Mouse (Mus musculus) brown adipose tissue, adult 24 weeks (tissue): Measurements from ENCODE around the gene Plscr2. TPM values are rescaled to one million over a fixed set of nuclear protein-coding genes. Genes with fewer than 3 reads are reported as not detected.
"Not testable (repeated sequence)": the region's sequence is repeated elsewhere in the genome, so short reads cannot be mapped to it uniquely, and the experiment has no call there.

ENCODE experiments used
- H3K27ac ChIP-seq: fragments of 200-500 bp; replicated peaks from 2 replicates; pipeline ENCODE4 v1.5.1; 2012; ENCODE audit warnings: low read depth, mild to moderate bottlenecking, low read length
- H3K4me1 ChIP-seq: fragments of 200-500 bp; 2 replicates; pipeline ENCODE4 v1.6.1; 2012; ENCODE audit warnings: low read length, mixed read lengths; ENCODE audit not compliant: control insufficient read depth, insufficient read depth, insufficient read length
- H3K4me3 ChIP-seq: fragments of 200-500 bp; 2 replicates; pipeline ENCODE4 v1.5.1; 2012; ENCODE audit warnings: low read depth, mild to moderate bottlenecking, low read length, moderate library complexity; ENCODE audit not compliant: insufficient read depth
- polyA plus RNA-seq: library from polyadenylated mRNA; stranded (reverse); fragments of >200 nt; gene quantifications from 2 replicates; pipeline ENCODE4 v1.2.4, GENCODE M21; 2012; ENCODE audit not compliant: missing spikeins, insufficient read depth, insufficient read length

Plscr2 gene
- polyA plus RNA-seq, 1 experiment, result 1.8 TPM

DNA sequence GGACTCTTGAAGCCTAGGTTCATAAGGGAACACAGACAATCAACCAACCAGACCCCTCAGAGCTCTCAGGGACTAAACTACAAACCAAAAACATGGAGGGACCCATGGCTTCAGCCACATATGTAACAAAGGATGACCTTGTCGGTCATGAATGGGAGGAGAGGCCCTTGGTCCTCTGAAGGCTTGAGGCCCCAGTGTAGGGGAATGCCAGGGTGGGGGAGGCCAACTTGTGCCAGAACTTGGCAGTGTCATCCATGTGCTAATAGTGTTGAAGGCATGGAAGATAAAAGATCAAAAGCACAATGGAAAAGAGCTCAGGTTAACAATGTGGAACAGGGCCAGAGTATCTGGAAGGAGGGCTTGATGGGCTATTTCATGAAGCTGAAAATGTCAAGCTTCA lies 22.9 kb downstream of the Plscr2 start:
- no peak overlapping the region for H3K4me3 ChIP-seq
- no peaks in the 10 kb centered on the region for H3K4me1 ChIP-seq
- H3K27ac ChIP-seq, result no peak overlapping the region

DNA sequence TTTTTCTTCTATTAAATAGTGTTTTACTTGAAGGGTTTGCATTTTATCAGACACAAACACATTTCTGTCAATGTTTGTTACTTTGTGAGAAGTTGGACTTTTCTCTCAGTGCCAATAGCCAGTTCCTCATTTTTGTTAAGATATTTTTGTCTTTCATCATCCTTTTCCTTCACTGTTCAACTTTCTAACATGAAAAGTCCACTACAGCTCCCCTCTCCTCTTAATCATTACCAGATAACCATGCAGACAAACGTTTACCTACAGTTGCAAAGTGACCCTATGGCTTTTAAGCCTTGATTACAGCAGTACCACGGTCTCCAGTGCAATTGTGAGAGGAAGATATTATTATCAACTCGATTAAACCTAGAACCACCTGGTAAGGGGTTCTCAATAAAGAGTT lies 25.8 kb downstream of the Plscr2 start:
- no peak overlapping the region for H3K4me3 ChIP-seq
- H3K4me1 ChIP-seq, result no peaks in the 10 kb centered on the region
- H3K27ac ChIP-seq, result no peak overlapping the region

DNA sequence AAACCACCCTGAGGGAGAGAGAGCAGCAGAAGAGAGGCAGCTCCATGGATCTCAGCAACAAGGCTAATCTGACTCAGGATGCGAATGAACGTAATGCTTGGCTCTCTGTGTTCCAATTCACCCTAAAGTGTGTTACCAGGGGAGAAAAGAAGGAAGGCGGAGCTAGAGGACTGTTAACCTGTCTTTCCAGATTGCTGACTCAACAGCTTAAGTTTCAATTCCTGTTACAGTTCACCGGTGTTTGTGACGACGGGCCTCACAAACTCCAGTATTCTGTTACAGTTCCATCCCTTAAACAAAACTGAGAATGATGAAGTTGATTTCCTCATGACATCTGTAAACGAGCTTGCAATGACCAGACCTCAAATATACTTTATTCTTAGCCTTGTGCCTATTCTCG lies 29.7 kb downstream of the Plscr2 start:
- no peak overlapping the region for H3K4me3 ChIP-seq
- no peak overlapping the region for H3K27ac ChIP-seq
- no peaks in the 10 kb centered on the region for H3K4me1 ChIP-seq

DNA sequence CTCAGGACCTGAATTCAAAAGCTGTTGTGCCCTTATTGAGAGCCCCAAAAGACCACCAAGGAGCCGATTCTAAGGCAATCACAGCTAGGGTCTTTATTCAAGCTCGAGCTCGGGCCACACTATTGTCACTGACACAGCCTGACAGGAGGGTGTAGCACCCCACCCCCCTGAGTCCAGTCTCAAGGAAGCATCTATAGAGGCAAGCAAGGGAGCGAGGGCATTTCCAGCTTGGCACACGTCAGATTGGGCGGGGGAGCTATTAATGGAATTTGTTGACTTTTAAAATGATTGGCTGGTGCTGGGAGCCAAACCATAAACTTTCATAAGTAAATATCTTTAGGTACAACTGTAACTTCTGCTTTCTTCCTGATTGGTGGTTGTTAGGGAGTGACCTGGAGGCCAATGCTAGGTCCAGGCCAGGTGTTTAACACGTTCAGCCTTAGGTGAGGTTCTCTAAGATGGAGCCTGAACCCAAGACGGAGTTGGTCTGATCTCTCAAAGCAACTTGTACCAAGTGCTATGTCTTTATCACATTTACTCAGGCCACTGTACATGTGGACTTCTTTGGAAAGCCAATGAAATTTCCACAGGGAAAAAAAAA lies 30.3 kb downstream of the Plscr2 start:
- H3K4me1 ChIP-seq, result no peaks in the 10 kb centered on the region
- H3K27ac ChIP-seq, result no peak overlapping the region
- H3K4me3 ChIP-seq, result no peak overlapping the region

DNA sequence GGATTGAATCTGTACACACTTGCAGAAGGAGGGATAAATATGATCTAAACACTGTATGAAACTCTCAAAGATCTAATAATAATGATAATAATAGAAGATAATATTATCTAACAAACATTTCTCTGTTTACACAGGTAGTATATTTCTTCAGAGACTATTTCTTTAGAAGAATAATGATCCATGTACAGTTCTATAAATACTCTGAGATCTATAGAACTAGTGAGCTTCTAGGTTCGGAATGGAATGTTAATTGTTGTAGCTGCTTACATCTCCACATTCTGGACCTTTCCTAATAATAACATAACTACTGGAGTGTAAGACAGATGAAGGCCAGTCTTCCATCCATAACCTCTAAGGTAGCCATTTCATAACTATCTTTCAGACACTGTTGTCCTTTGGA lies 33.7 kb downstream of the Plscr2 start, which contains the start of gene 1700057G04Rik:
Gene 1700057G04Rik (plus strand): TSS at position 301 of the 400 bp plus-strand sequence.
- no peak within 1 kb of the TSS for H3K4me3 ChIP-seq
- H3K4me1 ChIP-seq, result no peaks in the 10 kb centered on the region
- no peak within 1 kb of the TSS for H3K27ac ChIP-seq

DNA sequence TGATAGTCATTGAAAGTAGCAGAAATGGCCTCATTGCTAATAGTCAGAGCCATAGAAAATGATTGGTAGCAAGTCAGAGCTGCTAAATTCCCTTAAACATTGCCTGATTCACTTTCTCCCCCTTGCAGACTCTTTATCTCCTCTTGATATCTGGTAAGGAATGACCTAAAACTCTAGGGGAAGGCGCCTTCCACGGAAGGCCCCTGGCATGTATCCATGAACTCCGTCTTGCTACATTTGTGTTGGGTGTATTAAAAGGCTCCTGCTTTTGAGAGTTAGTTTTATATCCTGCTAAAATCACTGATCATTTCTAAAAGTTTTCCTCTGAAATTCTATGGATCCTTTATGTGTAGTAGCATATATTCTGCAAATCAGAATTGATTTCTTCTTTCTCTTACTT lies 41.4 kb downstream of the Plscr2 start:
- Histone ChIP-seq H3K4me3 (no peak overlapping the region), H3K4me1 (no peaks in the 10 kb centered on the region), H3K27ac (no peak overlapping the region)

DNA sequence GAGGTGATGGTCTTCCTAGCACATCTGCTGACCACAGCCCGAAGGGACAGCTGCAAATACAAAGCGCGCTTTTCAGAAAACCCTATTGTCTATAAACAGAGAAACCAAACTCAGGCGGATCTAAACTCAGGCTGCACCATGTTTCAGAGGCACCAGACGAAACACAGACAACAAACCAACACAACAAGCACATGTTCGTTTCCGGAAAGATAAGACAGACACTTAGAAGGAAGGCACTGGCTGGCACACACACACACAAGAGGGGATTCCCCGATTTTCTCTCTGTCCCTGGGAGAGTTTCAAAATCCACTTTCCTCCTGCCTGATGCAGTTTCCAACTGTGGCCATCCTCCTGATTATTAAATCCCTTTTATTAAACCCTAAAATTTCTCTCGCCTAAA lies 50.5 kb downstream of the Plscr2 start:
- not testable (repeated sequence) for H3K4me1 ChIP-seq, H3K4me3 ChIP-seq, H3K27ac ChIP-seq

DNA sequence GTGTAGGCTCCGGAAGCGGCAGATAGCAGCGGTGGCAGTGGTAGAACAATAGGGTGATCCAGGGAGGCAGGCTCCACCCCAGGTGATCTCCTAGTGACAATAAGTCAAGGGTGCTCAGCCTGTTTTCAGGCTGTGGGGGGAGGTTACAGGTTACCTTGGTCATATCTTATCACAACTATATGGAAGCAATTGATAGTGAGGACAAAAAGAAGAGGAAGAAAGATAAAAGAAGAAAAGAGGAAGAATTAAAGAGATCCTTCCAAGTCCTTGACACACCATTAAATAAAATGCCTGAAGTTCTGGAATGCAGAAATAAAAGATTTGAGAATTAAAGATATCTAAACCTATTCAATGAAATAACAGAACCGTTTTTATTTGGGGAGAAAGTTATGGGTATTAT lies 51.4 kb downstream of the Plscr2 start:
- no peak overlapping the region for H3K27ac ChIP-seq
- no peaks in the 10 kb centered on the region for H3K4me1 ChIP-seq
- no peak overlapping the region for H3K4me3 ChIP-seq

DNA sequence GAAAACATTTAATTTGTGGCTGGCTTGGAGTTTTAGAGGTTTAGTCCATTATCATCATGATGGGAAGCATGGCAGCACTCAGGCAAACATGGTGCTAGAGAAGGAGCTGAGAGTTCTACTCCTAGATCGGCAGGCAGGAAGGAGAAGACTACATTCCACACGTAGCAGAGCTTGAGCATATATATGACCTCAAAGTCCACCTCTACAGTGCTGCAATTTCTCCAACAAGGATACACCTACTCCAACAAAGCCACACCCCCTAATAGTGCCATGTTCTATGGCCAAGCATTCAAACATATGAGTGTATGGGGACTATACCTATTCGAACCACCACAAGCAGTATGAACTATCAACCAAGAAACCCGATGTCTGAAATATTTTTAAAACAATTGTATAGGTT lies 56.0 kb downstream of the Plscr2 start:
- Histone ChIP-seq H3K4me3 (no peak overlapping the region), H3K27ac (no peak overlapping the region), H3K4me1 (no peaks in the 10 kb centered on the region)

DNA sequence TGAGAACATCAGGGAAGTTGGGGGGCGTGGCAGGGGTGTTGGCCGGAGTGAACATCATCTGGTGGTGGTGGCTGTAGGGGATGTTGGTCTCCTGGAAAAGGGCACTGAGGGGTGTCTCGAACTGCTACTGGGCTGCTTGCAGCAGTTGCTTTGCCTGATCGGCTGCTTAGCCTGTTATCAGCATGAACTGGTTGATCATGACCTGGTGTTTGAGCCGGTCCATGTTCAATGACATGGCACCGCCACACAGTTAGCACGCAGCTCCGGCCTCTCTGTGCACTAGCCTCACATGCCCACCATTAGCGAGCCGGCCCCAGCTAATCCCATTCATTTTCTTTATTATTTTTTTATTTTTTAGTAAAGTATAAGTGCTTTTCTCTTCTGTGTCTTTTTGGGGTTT lies 59.4 kb downstream of the Plscr2 start:
- Histone ChIP-seq H3K4me3 (no peak overlapping the region), H3K27ac (no peak overlapping the region), H3K4me1 (no peaks in the 10 kb centered on the region)

DNA sequence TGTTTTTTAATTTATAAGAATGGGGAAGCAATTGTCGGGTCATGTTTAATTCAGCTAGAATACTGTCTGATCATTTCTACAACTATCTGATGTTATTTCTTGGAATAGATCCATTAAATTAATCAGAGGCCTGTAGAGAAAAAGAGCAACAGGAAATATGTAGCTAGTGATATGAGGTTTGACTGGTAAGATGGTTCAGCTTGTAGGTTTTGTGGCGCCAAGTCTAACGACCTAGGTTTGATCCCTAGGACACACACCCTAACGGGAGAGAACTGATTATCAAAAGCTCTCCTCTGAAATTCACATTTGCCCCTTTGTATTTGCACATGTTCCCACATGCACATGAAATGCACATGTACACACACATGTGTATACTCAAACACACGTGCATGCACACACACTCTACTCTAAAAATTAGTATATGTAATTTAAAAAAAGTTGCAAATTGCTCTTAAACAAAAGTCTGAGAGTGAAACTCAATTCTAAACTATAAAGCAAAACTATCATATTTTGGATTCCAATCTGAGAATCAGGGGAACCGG lies 59.9 kb downstream of the Plscr2 start:
- Histone ChIP-seq H3K27ac (no peak overlapping the region), H3K4me3 (no peak overlapping the region), H3K4me1 (no peaks in the 10 kb centered on the region)

DNA sequence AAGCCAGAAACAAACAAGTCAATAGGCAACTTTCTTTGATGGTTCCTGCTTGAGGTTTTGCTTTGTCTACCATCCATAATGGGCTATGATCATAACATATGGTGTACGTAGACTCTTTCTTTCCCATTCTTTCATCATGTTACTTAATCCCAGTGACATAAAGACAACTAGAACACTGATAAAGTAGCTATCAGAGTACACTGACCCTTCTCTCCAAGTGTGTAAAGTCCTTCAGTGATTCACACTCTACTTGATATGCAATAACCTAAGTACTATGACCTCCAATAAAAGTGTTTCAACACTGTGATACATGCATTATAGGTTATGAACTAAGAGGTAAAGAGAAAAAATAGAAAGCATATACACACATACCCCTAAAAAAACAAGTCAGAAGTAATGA lies 61.7 kb downstream of the Plscr2 start:
- Histone ChIP-seq H3K4me1 (no peaks in the 10 kb centered on the region), H3K4me3 (no peak overlapping the region), H3K27ac (no peak overlapping the region)

DNA sequence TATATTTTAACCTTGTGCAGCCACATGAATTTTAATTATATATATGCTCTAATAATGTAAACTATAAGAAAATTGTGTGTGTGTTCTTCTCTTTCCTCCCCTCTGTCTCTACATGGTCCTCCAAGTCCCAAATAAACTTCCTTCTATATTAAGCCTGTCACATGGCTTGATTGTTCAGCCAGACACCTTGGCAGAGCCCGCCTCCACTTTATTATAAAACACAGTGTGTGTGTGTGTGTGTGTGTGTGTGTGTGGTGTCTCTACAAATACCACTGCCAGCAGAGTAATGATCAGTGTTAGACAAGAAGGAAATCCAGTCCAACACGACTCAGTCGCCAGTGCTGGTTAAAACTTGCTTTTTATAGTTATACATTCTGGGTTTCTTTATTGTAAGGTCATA lies 62.3 kb downstream of the Plscr2 start:
- H3K4me1 ChIP-seq, result no peaks in the 10 kb centered on the region
- H3K4me3 ChIP-seq, result no peak overlapping the region
- no peak overlapping the region for H3K27ac ChIP-seq

DNA sequence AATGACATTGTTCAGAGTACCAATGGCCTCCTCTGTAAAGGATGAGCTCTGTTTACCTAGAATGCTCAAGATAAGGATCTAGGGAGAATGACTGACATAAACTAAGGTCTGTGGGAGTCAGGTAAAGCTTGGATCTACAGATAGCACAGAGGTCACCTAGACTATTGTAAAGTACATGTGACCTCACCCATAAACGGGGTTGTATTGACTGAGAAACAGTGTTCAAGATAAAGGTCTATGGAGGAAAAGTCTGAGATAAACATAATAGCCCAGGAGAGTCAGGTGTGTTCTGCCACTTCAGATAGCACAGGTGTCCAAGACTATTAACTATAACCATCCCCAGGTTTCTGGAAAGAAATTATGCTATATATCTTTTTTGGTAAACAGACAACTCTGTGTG lies 63.6 kb downstream of the Plscr2 start:
- no peaks in the 10 kb centered on the region for H3K4me1 ChIP-seq
- no peak overlapping the region for H3K27ac ChIP-seq
- H3K4me3 ChIP-seq, result no peak overlapping the region
